Mouse (Mus musculus) testis, adult 2 months (tissue): ENCODE results near the gene Hist1h2bl. TPM values are rescaled to one million over a fixed set of nuclear protein-coding genes. Genes with fewer than 3 reads are reported as not detected.

Experiments used
- H3K27ac ChIP-seq: fragments of 200-500 bp; 2 replicates; pipeline ENCODE4 v1.5.1; 2012; ENCODE audit warnings: low read depth, low read length; ENCODE audit not compliant: control insufficient read depth, insufficient read depth
- H3K27me3 ChIP-seq: fragments of 200-500 bp; 2 replicates; pipeline ENCODE4 v1.6.1; 2012; ENCODE audit warnings: mild to moderate bottlenecking, low read length, moderate library complexity; ENCODE audit not compliant: control insufficient read depth, insufficient read depth
- H3K36me3 ChIP-seq: fragments of 200-500 bp; 2 replicates; pipeline ENCODE4 v1.6.1; 2012; ENCODE audit warnings: mild to moderate bottlenecking, low read length; ENCODE audit not compliant: control insufficient read depth, insufficient read depth
- H3K4me1 ChIP-seq: fragments of 200-500 bp; 2 replicates; pipeline ENCODE4 v1.6.1; 2012; ENCODE audit warnings: low read length; ENCODE audit not compliant: control insufficient read depth, insufficient read depth
- H3K4me3 ChIP-seq: fragments of 200-500 bp; 2 replicates; pipeline ENCODE4 v1.5.1; 2012; ENCODE audit warnings: low read depth, mild to moderate bottlenecking, low read length, moderate library complexity, mixed read lengths; ENCODE audit not compliant: control insufficient read depth
- CTCF ChIP-seq: fragments of 200-500 bp; IDR thresholded peaks from 2 replicates; pipeline ENCODE4 v1.5.1; 2012; ENCODE audit warnings: low read depth, mild to moderate bottlenecking, inconsistent platforms, low read length, moderate library complexity; ENCODE audit not compliant: control insufficient read depth, insufficient read depth, insufficient replicate concordance
- POLR2A ChIP-seq: fragments of 200-500 bp; IDR thresholded peaks from 2 replicates; pipeline ENCODE4 v1.6.1; 2012; ENCODE audit warnings: low read depth, mild to moderate bottlenecking, inconsistent platforms, low read length, moderate library complexity; ENCODE audit not compliant: control insufficient read depth
- polyA plus RNA-seq: library from polyadenylated mRNA; depleted of rRNA; stranded (reverse); fragments of >200 nt; gene quantifications from 2 replicates; pipeline ENCODE4 v1.2.3, GENCODE M21; 2012; rRNA removed

Hist1h2bl gene
- polyA plus RNA-seq, 1 experiment, result 3.2 TPM

GRCm38 (mm10) chr13:21710821-21711525 lies 5.0 kb downstream of the Hist1h2bl start:
- no peak overlapping the region for H3K27ac ChIP-seq
- no peaks in the 10 kb centered on the region for H3K36me3 ChIP-seq
- no peak for TF ChIP-seq POLR2A
- TF ChIP-seq CTCF, result no peak
- no peaks in the 10 kb centered on the region for H3K27me3 ChIP-seq
- H3K4me3 ChIP-seq, result peak overlapping the region; percentile 59
- H3K4me1 ChIP-seq, result no peaks in the 10 kb centered on the region; the same call in 1 of the 2 replicates

GRCm38 (mm10) chr13:21710031-21710711 lies 5.8 kb downstream of the Hist1h2bl start:
- Histone ChIP-seq H3K4me1 (no peaks in the 10 kb centered on the region; the same call in 1 of the 2 replicates), H3K36me3 (no peaks in the 10 kb centered on the region), H3K4me3 (peak overlapping the region; percentile 76), H3K27ac (peak overlapping the region; percentile 15; the same call in 1 of the 2 replicates), H3K27me3 (no peaks in the 10 kb centered on the region)
- TF ChIP-seq POLR2A, result no peak
- TF ChIP-seq CTCF, result peak; percentile 73; the same call in 1 of the 2 replicates

GRCm38 (mm10) chr13:21706669-21707068 lies 9.3 kb downstream of the Hist1h2bl start:
- Histone ChIP-seq H3K4me1 (no peaks in the 10 kb centered on the region; the same call in 1 of the 2 replicates), H3K36me3 (no peaks in the 10 kb centered on the region), H3K27ac (no peak overlapping the region), H3K4me3 (no peak overlapping the region), H3K27me3 (no peaks in the 10 kb centered on the region)
- TF ChIP-seq POLR2A (no peak), CTCF (no peak)

GRCm38 (mm10) chr13:21697811-21698210 lies 18.1 kb downstream of the Hist1h2bl start, which contains the start of gene Olfr1359:
Gene Olfr1359 (plus strand): TSS chr13:21698111.
- TF ChIP-seq POLR2A (no peak), CTCF (no peak)
- no peaks in the 10 kb centered on the region for H3K36me3 ChIP-seq

GRCm38 (mm10) chr13:21677305-21677704 lies 38.6 kb downstream of the Hist1h2bl start, which contains the start of gene Olfr1360:
Gene Olfr1360 (minus strand): TSS chr13:21677405.
- H3K27ac ChIP-seq, result no peak within 1 kb of the TSS
- no peaks in the 10 kb centered on the region for H3K36me3 ChIP-seq
- TF ChIP-seq POLR2A (no peak), CTCF (no peak)
- no peak within 1 kb of the TSS for H3K4me3 ChIP-seq
- no peaks in the 10 kb centered on the region for H3K27me3 ChIP-seq
- no peaks in the 10 kb centered on the region for H3K4me1 ChIP-seq

More at GRCm38 (mm10) chr13:21697811-21698210, 18.1 kb downstream of the Hist1h2bl start, which contains the start of gene Olfr1359:
- no peak within 1 kb of the TSS for H3K4me3 ChIP-seq
- no peak within 1 kb of the TSS for H3K27ac ChIP-seq
- no peaks in the 10 kb centered on the region for H3K4me1 ChIP-seq
- no peaks in the 10 kb centered on the region for H3K27me3 ChIP-seq

Other genes with a start within 250 kb of the Hist1h2bl start
- 32.4 and 38.1 TPM in 2 replicates for gene Nkapl, start 247.6 kb downstream of the Hist1h2bl start, polyA plus RNA-seq
- 0.18 and 0.23 TPM in 2 replicates for gene Zkscan4, start 237.2 kb downstream of the Hist1h2bl start, polyA plus RNA-seq
- gene Gm10065, start 236.7 kb downstream of the Hist1h2bl start, polyA plus RNA-seq, result not detected in 2 replicates
- 2.8 and 3.2 TPM in 2 replicates for gene AK157302, start 220.9 kb downstream of the Hist1h2bl start, polyA plus RNA-seq
- gene Gm11273, start 214.7 kb downstream of the Hist1h2bl start, polyA plus RNA-seq, result 6.4 and 6.6 TPM in 2 replicates
- 1.3 and 1.7 TPM in 2 replicates for gene Zkscan8, start 185.0 kb downstream of the Hist1h2bl start, polyA plus RNA-seq
- gene Olfr1366, start 173.3 kb downstream of the Hist1h2bl start, polyA plus RNA-seq, result not detected in 2 replicates
- gene Olfr1535, start 156.2 kb downstream of the Hist1h2bl start, polyA plus RNA-seq, result not detected in 2 replicates
- gene Olfr1364, start 134.4 kb downstream of the Hist1h2bl start, polyA plus RNA-seq, result not detected in 2 replicates
- gene Olfr1362, start 102.1 kb downstream of the Hist1h2bl start, polyA plus RNA-seq, result not detected in 2 replicates
- 0.04 TPM in 1 of 2 replicates, not detected in the other for gene Olfr11, start 73.6 kb downstream of the Hist1h2bl start, polyA plus RNA-seq
- gene Olfr1361, start 52.8 kb downstream of the Hist1h2bl start, polyA plus RNA-seq, result 0.19 TPM in 1 of 2 replicates, not detected in the other
- 0.07 TPM in 1 of 2 replicates, not detected in the other for gene Olfr1360, start 38.7 kb downstream of the Hist1h2bl start, polyA plus RNA-seq
- 0.35 and 0.38 TPM in 2 replicates for gene Olfr1359, start 18.0 kb downstream of the Hist1h2bl start, polyA plus RNA-seq
- 2.0 and 6.1 TPM in 2 replicates for gene Hist1h2ai, start 279 bp upstream of the Hist1h2bl start, polyA plus RNA-seq
- gene Hist1h3h, start 1.5 kb upstream of the Hist1h2bl start, polyA plus RNA-seq, result 14.7 and 20.5 TPM in 2 replicates
- 6.1 and 6.2 TPM in 2 replicates for gene Hist1h2bm, start 5.9 kb upstream of the Hist1h2bl start, polyA plus RNA-seq
- 6.1 and 7.6 TPM in 2 replicates for gene Hist1h4j, start 18.9 kb upstream of the Hist1h2bl start, polyA plus RNA-seq
- gene Hist1h4k, start 34.4 kb upstream of the Hist1h2bl start, polyA plus RNA-seq, result 37.3 and 40.8 TPM in 2 replicates
- 2.4 and 3.9 TPM in 2 replicates for gene Hist1h2ak, start 37.7 kb upstream of the Hist1h2bl start, polyA plus RNA-seq
- gene Hist1h2bn, start 38.0 kb upstream of the Hist1h2bl start, polyA plus RNA-seq, result 2.3 and 3.0 TPM in 2 replicates
- gene Hist1h1b, start 64.5 kb upstream of the Hist1h2bl start, polyA plus RNA-seq, result 0.36 TPM in 1 of 2 replicates, not detected in the other
- gene Hist1h3i, start 67.2 kb upstream of the Hist1h2bl start, polyA plus RNA-seq, result 5.8 and 7.4 TPM in 2 replicates
- gene Hist1h2an, start 71.1 kb upstream of the Hist1h2bl start, polyA plus RNA-seq, result 1.8 and 2.1 TPM in 2 replicates
- gene Hist1h2bp, start 71.3 kb upstream of the Hist1h2bl start, polyA plus RNA-seq, result 155 and 156 TPM in 2 replicates
- 28.8 and 32.6 TPM in 2 replicates for gene Hist1h2bq, start 94.1 kb upstream of the Hist1h2bl start, polyA plus RNA-seq
- not detected in 2 replicates for gene Hist1h2ao, start 94.3 kb upstream of the Hist1h2bl start, polyA plus RNA-seq
- not detected in 2 replicates for gene Hist1h4m, start 95.6 kb upstream of the Hist1h2bl start, polyA plus RNA-seq
- gene Hist1h4n, start 116.1 kb upstream of the Hist1h2bl start, polyA plus RNA-seq, result 32.2 and 38.8 TPM in 2 replicates
- gene Hist1h2ap, start 117.4 kb upstream of the Hist1h2bl start, polyA plus RNA-seq, result 7.4 and 12.0 TPM in 2 replicates
- 26.8 and 30.6 TPM in 2 replicates for gene Hist1h2br, start 117.6 kb upstream of the Hist1h2bl start, polyA plus RNA-seq
- gene Zfp184, start 229.0 kb upstream of the Hist1h2bl start, polyA plus RNA-seq, result 2.7 and 2.8 TPM in 2 replicates